Mouse (Mus musculus) right cerebral cortex, adult 2 months (tissue): Measurements from ENCODE around the gene Hoxc9.

Experiments used
- DNase-seq, 2 experiments: peaks; one replicate each; pipeline ENCODE4 v3.0.0; 2021 to 2022; ENCODE audit warnings: low spot score in 2 of 2

The Hoxc9 gene

GRCm38 (mm10) chr15:102998608-102999182, 22.5 kb downstream of the Hoxc9 start:
- DNase-seq, result no peak

- no peak for DNase-seq
Measured at GRCm38 (mm10) chr15:102999183-102999831, 23.1 kb downstream of the Hoxc9 start.

- DNase-seq, result no peak
Measured at GRCm38 (mm10) chr15:102999955-103000354, 23.7 kb downstream of the Hoxc9 start.

GRCm38 (mm10) chr15:103000501-103000901, 24.3 kb downstream of the Hoxc9 start:
- DNase-seq, result no peak

GRCm38 (mm10) chr15:103001370-103001769, 25.1 kb downstream of the Hoxc9 start:
- no peak for DNase-seq

GRCm38 (mm10) chr15:103002156-103002555, 25.9 kb downstream of the Hoxc9 start:
- no peak for DNase-seq

GRCm38 (mm10) chr15:103002821-103003448, 26.7 kb downstream of the Hoxc9 start:
- DNase-seq, result no peak

GRCm38 (mm10) chr15:103005308-103005707, 29.1 kb downstream of the Hoxc9 start:
- DNase-seq, result no peak

- DNase-seq, result no peak
Measured at GRCm38 (mm10) chr15:103005797-103006196, 29.6 kb downstream of the Hoxc9 start.

- no peak for DNase-seq
Measured at GRCm38 (mm10) chr15:103006326-103006725, 30.1 kb downstream of the Hoxc9 start.

GRCm38 (mm10) chr15:103009265-103010111, 33.2 kb downstream of the Hoxc9 start:
- DNase-seq, result no peak

GRCm38 (mm10) chr15:103010112-103010846, 34.0 kb downstream of the Hoxc9 start:
- no peak for DNase-seq

GRCm38 (mm10) chr15:103010847-103011555, 34.8 kb downstream of the Hoxc9 start:
- no peak for DNase-seq

GRCm38 (mm10) chr15:103011928-103012486, 35.8 kb downstream of the Hoxc9 start:
- DNase-seq, result no peak

GRCm38 (mm10) chr15:103013238-103013984, 37.2 kb downstream of the Hoxc9 start:
- DNase-seq, result peak in 1 of 2 experiments; percentile 42

- DNase-seq, result no peak
Measured at GRCm38 (mm10) chr15:103014166-103015008, 38.1 kb downstream of the Hoxc9 start.

- no peak for DNase-seq
Measured at GRCm38 (mm10) chr15:103015009-103015399, 38.8 kb downstream of the Hoxc9 start.

GRCm38 (mm10) chr15:103015406-103016166, 39.3 kb downstream of the Hoxc9 start:
- no peak for DNase-seq
